Mouse (Mus musculus): ENCODE results near the gene Rfc3. TPM values are rescaled to one million over a fixed set of nuclear protein-coding genes. Genes with fewer than 3 reads are reported as not detected.
A peak's percentile ranks its signal among the peaks of the same experiment; 100 is the strongest.
"Not testable (repeated sequence)": the region's sequence is repeated elsewhere in the genome, so short reads cannot be mapped to it uniquely, and the experiment has no call there.

Rfc3 gene
- total RNA-seq (2017), result 18.7 to 24.4 TPM (median 21.7 TPM) in 3 replicates

GRCm38 (mm10) chr5:151650700-151651410, at the start of gene Rfc3:
Gene Rfc3, minus strand, starts transcription at chr5:151651242.
- peak; percentile 98 for ATAC-seq (replicated peaks; ENCODE audit: insufficient number of reproducible peaks, low FRiP score, low TSS enrichment, poor library complexity, severe bottlenecking)

- not testable (repeated sequence) for ATAC-seq (replicated peaks; ENCODE audit: insufficient number of reproducible peaks, low FRiP score, low TSS enrichment, poor library complexity, severe bottlenecking)
These were observed 42.6 kb upstream of the Rfc3 start for GRCm38 (mm10) chr5:151693636-151694035.

GRCm38 (mm10) chr5:151686606-151687525, 35.8 kb upstream of the Rfc3 start:
- peak; percentile 87 for ATAC-seq (replicated peaks; ENCODE audit: insufficient number of reproducible peaks, low FRiP score, low TSS enrichment, poor library complexity, severe bottlenecking)

GRCm38 (mm10) chr5:151662207-151662606, 11.2 kb upstream of the Rfc3 start:
- no peak for ATAC-seq (replicated peaks; ENCODE audit: insufficient number of reproducible peaks, low FRiP score, low TSS enrichment, poor library complexity, severe bottlenecking)

DNA sequence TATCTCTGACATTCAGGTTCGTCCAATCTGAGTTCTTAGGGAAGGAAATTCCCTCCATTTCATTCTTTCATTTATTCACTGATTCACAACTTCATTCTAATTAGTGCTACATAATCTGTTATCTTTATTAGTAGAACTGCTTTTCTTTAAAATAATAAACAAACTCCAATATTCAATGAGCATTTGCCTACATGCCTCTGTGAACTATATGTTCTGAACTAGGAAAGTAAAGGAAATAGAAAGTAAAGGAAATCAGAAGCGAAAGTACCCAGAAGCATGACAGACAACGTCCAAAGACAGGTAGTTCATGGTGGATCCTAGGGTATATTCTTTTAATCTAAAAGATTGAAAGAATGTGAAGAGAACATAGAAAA, 356 bp upstream of the Rfc3 start:
- ATAC-seq (replicated peaks; ENCODE audit: insufficient number of reproducible peaks, low FRiP score, low TSS enrichment, poor library complexity, severe bottlenecking), result no peak

GRCm38 (mm10) chr5:151644845-151645244, 6.2 kb downstream of the Rfc3 start:
- 0 out of 2 replicates have a peak, but pooled peaks have one; percentile 42 for ATAC-seq (replicated peaks; ENCODE audit: insufficient number of reproducible peaks, low FRiP score, low TSS enrichment, poor library complexity, severe bottlenecking)

DNA sequence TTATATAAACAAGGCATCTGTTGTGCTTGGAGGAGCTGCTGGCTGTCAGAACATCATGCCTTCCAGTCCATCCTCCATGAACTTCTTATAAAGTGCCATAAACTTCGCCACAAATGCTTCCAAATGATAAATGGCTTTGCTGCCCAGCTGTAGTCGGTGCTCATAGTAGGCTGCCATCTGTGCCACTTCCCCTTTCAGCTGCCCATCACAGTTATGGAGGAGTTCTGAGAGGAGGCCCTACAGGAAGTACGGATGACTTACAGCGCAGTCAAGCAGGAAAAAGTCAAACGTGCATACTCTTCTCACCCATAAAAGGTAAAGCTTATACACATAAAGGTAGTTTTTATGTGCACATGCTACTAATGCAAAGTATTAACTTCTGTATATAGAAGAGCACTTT, 8.2 kb downstream of the Rfc3 start:
- ATAC-seq (replicated peaks; ENCODE audit: insufficient number of reproducible peaks, low FRiP score, low TSS enrichment, poor library complexity, severe bottlenecking), result no peak

- ATAC-seq (replicated peaks; ENCODE audit: insufficient number of reproducible peaks, low FRiP score, low TSS enrichment, poor library complexity, severe bottlenecking), result no peak
These were observed 8.9 kb downstream of the Rfc3 start for GRCm38 (mm10) chr5:151642102-151642501.

DNA sequence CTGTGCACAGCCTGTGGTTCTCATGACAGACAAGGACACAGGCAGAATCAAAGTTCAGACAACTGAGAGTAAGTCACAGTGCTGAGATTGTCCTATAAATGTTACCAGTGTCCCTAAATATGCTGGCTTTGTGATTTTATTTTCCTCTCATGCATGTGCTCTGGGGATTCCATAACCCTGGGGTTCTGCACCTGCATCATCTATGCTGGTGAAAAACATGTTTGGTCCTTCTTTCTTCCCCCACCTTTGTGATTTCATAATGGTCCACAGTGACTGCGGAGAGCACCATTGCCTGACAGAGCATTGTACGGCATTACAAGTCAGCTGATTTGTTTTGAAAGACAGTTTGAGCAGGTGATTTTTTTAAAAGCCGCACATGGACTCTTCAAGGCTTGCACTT, 45.1 kb downstream of the Rfc3 start, which contains the start of gene Vmn2r18:
Vmn2r18 (minus strand) TSS at position 101 of the 400 bp plus-strand sequence.
- ATAC-seq (replicated peaks; ENCODE audit: insufficient number of reproducible peaks, low FRiP score, low TSS enrichment, poor library complexity, severe bottlenecking), result no peak

DNA sequence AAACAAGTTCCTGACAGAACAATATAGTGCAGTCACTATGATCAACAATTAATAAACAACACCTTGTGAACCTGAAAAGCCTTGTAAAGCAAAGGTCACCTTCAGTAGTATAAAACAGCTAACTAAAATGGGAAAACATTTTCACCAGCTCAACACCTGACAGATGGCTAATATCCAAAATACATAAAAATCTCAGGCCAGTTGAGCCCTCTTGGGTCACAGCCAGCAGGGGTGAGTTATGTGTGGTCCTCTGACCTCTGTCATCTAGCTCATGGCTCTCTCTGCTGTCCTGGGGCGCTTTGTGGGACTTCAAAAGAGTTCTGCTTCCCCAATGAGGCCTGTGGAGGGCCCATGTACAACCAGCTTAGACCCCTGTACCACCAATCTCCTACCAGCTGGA, 49.3 kb downstream of the Rfc3 start:
- no peak for ATAC-seq (replicated peaks; ENCODE audit: insufficient number of reproducible peaks, low FRiP score, low TSS enrichment, poor library complexity, severe bottlenecking)

Other genes starting within 250 kb of the Rfc3 start
- gene Gm42906, start 223.1 kb downstream of the Rfc3 start, total RNA-seq (2017), result not detected in 3 replicates
- gene Vmn2r18, start 45.2 kb downstream of the Rfc3 start, total RNA-seq (2017), result not detected in 3 replicates

All from monocyte, adult 5-6 weeks (primary cell).